Mouse (Mus musculus): ENCODE measurements around the gene Rps6kb2. TPM values are rescaled to one million over a fixed set of nuclear protein-coding genes. Genes with fewer than 3 reads are reported as not detected.

Gene Rps6kb2
- total RNA-seq, 2 experiments from 2014 or later = 38.1 to 39.2 TPM

GRCm38 (mm10) chr19:4156073-4156579 lies 7.0 kb downstream of the Rps6kb2 start:
- no peak for DNase-seq
- intact Hi-C loops (cut with DNase I) = no loop called here

GRCm38 (mm10) chr19:4155223-4156072 lies 7.7 kb downstream of the Rps6kb2 start:
- intact Hi-C loops (cut with DNase I) = no loop called here
- no peak for DNase-seq

- intact Hi-C loops (cut with DNase I) = no loop called here
- no peak for DNase-seq
Observed at GRCm38 (mm10) chr19:4154437-4155222, 8.5 kb downstream of the Rps6kb2 start.

GRCm38 (mm10) chr19:4153232-4153654 lies 9.9 kb downstream of the Rps6kb2 start, which contains the start of gene Ptprcap:
TSS of gene Ptprcap (plus strand) at chr19:4153604.
- intact Hi-C loops (cut with DNase I) = no loop called here
- DNase-seq = peak; percentile 45

- DNase-seq = peak; percentile 53
- intact Hi-C loops (cut with DNase I) = no loop called here
Observed at GRCm38 (mm10) chr19:4152445-4153231, 10.5 kb downstream of the Rps6kb2 start.

- intact Hi-C loops (cut with DNase I) = no loop called here
- no peak for DNase-seq
Observed at GRCm38 (mm10) chr19:4151898-4152297, 11.3 kb downstream of the Rps6kb2 start.

GRCm38 (mm10) chr19:4151488-4151860 lies 11.7 kb downstream of the Rps6kb2 start:
- no peak for DNase-seq
- intact Hi-C loops (cut with DNase I) = no loop called here

- intact Hi-C loops (cut with DNase I) = no loop called here
- DNase-seq = no peak
Observed at GRCm38 (mm10) chr19:4150567-4151487, 12.3 kb downstream of the Rps6kb2 start.

- DNase-seq = no peak
- intact Hi-C loops (cut with DNase I) = no loop called here
Observed at GRCm38 (mm10) chr19:4149764-4150461, 13.2 kb downstream of the Rps6kb2 start.

GRCm38 (mm10) chr19:4149283-4149682 lies 13.9 kb downstream of the Rps6kb2 start:
- no peak for DNase-seq
- intact Hi-C loops (cut with DNase I) = no loop called here

- DNase-seq = no peak
- intact Hi-C loops (cut with DNase I) = no loop called here
Observed at GRCm38 (mm10) chr19:4148819-4149218, 14.3 kb downstream of the Rps6kb2 start.

GRCm38 (mm10) chr19:4148491-4148806 lies 14.7 kb downstream of the Rps6kb2 start, which contains the start of gene Coro1b:
TSS of gene Coro1b (plus strand) at chr19:4148619.
- DNase-seq = peak; percentile 96
- intact Hi-C loops (cut with DNase I) = no loop called here

GRCm38 (mm10) chr19:4147782-4148490 lies 15.2 kb downstream of the Rps6kb2 start:
- no peak for DNase-seq
- intact Hi-C loops (cut with DNase I) = no loop called here

- no peak for DNase-seq
- intact Hi-C loops (cut with DNase I) = no loop called here
Observed at GRCm38 (mm10) chr19:4147022-4147405, 16.1 kb downstream of the Rps6kb2 start.

GRCm38 (mm10) chr19:4146366-4147021 lies 16.7 kb downstream of the Rps6kb2 start:
- intact Hi-C loops (cut with DNase I) = no loop called here
- DNase-seq = no peak

- intact Hi-C loops (cut with DNase I) = no loop called here
Observed at GRCm38 (mm10) chr19:4145936-4146335, 17.2 kb downstream of the Rps6kb2 start.

GRCm38 (mm10) chr19:4144550-4145498 lies 18.3 kb downstream of the Rps6kb2 start:
- intact Hi-C loops (cut with DNase I) = no loop called here
- no peak for DNase-seq

More at GRCm38 (mm10) chr19:4145936-4146335, 17.2 kb downstream of the Rps6kb2 start:
- no peak for DNase-seq

All from left cerebral cortex, postnatal 4 days (tissue).